Mouse (Mus musculus) cerebellum, postnatal 25 days (tissue): Measurements from ENCODE around the gene Ranbp1.
A peak's percentile ranks its signal among the peaks of the same experiment; 100 is the strongest.
"Not testable (repeated sequence)": the region's sequence is repeated elsewhere in the genome, so short reads cannot be mapped to it uniquely, and the experiment has no call there.

Experiments used
- DNase-seq, 2 experiments: peaks; one replicate each; pipeline ENCODE4 v3.0.0; 2021; ENCODE audit warnings: mixed read lengths in 2 of 2

Gene Ranbp1

DNA sequence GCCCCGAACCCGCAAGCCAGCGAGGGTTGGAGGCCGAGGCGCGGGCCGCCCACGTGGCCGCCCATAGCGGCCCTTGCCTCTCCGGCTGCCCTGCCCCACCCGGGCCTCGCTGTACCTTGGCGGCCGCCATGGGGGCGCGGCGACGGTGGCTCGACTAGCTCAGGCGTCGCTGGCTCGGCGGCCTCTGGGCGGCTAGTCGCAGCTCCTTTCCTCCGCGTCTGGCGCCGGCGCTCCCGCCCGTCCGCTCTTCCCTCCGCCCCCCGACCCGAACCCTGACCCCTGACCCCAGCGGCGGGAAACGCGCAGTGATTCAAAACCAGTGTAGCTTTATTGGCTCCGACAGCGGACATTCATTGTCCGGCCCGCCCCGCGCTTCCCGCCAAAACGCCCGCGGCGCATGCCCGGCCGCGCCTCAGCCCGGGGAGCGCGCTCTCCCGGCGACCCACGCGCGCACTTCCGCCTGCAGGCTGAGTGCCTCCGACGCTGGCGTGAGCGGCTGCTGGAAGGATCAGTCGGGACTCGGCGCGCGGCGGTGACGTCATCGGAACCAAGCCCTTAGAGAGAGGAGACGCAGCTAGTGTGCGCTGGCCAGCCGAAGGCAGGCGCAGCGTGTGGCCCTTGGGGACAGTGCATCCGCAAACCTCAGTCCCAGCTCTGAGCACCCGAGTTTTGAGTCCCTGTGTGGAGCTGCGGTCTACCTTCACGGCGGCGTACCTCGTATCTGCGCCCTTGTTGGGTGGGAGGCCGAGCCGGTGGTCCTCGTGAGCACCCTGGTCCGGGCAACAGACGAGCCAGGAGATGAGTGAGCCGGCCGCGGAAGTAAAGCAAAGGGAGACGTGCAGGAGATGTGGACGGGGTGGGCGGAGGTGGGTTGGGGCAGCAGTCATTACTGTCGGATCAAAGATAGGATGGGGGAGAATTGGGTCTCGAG lies at the start of gene Ranbp1, which contains the start of gene Trmt2a:
TSS of gene Ranbp1 (minus strand) at position 300 of the 931 bp plus-strand sequence.
TSS of gene Trmt2a (plus strand) at position 247 of the 931 bp plus-strand sequence.
- DNase-seq = peak; percentile 98 to 99

DNA sequence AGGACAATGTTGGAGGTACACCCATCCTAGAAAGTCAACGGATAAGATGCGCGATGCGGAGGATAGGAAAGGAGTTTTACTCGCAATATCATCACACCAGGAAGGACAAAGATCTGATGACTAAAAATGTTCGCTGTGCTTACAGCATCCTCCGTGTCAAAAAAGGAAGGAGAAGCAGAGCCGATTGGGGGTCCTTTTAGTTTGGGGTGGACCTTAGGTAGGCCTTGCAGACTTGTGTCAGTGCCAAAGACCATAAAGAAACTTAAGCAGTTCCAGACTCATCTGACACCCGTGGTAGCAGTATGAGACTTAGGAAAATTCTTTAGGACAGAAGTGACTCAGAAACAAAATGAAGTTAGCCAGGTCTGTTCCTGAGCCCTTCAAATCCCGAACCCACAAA lies 41.1 kb upstream of the Ranbp1 start:
- DNase-seq = not testable (repeated sequence)

DNA sequence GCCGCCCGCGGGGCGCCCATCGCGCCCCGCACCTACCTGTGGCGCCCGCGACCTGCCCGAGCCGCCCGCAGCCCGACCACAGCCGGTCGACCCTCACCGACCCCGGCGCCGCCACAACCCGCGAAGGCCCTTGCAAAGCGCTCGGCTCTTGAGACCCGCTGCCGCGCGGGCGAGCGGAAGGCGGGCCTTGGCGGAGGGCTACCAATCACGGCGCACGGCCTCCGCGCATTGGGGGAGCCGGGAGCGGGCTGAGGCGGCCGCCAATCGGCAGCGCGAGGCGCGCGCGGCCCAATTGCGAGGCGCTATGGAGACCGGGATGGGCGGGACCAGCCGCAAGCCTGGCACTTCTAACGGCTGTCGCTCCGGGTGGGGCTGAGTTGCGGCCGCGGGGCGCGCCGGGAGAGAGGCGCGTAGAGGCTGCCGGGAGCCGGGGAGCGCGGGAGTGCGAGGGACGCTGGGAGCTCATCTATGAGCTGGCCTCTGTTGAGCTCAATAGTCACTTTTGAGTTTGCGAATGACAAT lies 40.6 kb upstream of the Ranbp1 start, which contains the start of gene Dgcr8:
TSS of gene Dgcr8 (minus strand) at position 180 of the 522 bp plus-strand sequence.
- peak; percentile 99 for DNase-seq

DNA sequence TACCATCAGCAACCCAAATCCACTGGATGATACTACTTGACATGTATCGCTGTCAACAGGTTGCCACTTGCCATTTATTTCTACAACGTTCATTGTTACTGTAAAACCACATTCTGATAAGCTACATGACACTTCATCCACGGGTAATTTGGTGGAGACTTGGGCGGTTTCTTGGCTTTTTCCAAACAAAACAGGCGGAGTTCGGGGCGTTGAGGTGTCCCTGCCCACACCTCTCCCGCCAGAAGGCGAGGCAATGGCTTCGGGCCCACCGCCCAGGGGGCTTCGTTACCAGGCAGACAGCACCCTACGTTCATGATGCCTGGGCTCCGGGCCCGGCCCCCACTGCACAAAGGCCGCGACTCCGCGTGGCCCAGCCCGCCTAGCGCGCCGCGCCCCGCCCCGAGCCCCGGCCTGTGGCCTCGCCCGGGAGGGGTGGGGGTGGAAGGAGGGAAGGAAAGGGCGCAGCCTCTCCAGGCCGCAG lies 40.1 kb upstream of the Ranbp1 start:
- DNase-seq = no peak

- DNase-seq = no peak
Measured at GRCm38 (mm10) chr16:18288166-18288565, 39.6 kb upstream of the Ranbp1 start.

DNA sequence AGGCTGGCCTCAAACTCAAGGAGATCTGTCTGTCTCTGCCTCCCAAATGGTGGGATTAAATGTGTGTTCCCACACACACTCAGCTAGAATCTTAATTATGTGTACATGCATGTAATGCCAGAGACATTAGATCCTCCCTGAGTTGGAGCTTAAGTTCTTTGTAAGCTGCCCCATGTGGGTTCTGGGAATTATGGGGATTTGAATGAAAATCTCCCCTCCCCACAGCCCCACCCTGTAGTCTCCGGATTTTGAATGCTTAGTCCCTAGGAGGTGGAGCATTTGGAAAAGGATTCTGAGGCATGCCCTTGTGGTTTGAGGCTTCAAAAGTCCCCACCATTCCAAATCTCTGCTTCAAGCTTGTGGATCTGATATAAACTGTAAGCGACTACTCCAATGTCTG lies 26.6 kb upstream of the Ranbp1 start:
- DNase-seq = no peak

DNA sequence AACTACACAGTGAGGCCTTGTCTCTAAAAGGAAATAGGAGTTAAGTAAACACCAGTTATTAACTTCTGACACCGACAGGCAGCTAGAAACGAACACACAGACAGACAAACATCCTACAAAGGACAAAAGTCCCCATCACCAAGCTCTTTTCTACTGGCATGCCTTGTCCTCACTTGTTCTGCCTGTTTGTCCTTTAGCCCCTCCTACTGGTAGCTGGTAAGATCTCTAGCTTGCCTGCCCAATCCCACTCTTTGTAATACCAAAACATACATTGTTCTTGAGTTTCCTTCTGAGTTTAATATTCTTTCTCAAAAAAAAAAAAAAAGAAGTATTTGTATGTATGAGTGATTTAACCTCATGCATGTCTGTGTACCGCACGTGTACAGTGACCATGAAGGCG lies 19.6 kb upstream of the Ranbp1 start:
- DNase-seq = no peak

DNA sequence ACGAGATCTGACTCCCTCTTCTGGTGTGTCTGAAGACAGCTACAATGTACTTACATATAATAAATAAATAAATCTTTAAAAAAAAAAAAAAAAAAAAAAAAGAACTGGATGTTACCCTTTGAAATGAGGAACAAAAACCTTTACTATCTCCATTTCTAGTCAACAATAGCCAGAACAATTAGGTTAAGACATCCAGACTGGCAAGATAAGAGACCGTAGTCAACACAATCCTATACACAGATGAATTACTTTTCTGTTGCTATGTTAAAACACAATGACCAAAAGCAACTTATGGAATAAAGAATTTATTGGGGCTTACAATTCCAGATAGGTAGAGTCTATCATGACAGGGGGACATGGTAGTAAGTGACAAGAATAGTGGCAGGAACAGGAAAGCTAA lies 16.5 kb upstream of the Ranbp1 start:
- no peak for DNase-seq

GRCm38 (mm10) chr16:18258221-18258620 lies 9.7 kb upstream of the Ranbp1 start, which contains the start of gene Gm49776:
Gm49776 (minus strand) TSS chr16:18258321.
- no peak for DNase-seq

GRCm38 (mm10) chr16:18253866-18254265 lies 5.3 kb upstream of the Ranbp1 start:
- DNase-seq = no peak

DNA sequence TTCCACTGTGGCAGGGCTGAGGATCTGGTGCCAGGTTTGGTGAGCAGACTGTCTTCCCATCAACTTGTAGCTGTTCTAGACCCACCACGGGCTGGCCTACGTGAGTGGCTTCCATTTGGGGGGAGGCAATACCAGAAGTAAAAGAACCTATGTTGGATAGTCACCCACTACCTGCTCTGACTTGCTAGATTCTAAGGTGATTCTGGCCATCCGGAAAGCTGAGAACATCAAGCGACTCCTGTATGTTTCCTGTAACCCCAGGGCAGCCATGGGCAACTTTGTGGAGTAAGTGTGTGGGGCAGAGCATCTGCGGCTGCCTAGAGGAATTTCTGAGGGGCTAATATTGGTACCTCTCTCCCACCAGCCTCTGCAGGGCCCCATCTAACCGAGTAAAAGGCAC lies 4.2 kb upstream of the Ranbp1 start:
- DNase-seq = no peak

DNA sequence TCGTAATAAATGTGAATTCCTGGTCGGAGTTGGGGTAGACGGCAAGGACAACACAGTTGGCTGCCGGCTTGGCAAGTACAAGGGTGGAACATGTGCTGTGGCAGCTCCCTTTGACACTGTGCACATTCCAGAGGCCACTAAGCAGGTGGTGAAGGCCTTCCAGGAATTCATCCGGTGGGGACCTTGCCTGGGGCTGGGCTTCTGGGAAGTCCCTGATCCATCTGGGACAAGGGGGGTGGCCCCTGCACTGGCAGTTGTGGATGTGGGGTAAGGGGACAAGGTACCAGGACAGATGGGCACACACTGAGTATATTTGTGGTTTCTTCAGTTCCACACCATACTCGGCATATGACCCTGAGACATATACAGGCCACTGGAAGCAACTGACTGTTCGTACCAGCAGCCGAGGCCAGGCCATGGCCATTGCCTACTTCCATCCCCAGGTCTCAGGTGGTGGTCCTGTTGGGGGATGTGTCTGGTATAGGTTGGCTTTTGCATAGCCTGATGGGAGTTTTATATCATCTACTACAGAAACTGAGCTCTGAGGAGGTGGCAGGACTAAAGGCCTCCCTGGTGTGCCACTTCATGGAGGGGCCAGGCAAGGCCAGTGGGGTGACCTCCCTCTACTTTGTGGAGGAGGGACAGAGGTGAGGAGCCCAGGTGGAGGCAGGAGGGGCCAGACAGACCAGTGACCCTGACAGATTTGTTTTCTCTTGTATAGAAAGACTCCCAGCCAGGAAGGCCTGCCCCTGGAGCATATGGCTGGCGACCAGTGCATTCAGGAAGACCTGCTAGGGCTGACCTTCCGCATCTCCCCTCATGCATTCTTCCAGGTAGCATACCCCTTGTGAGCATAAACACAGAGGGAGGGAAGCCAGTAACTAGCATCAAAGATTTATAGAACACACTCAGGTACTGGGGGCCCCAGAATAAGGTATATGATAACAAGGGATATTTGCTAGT lies 2.6 kb upstream of the Ranbp1 start:
- peak in 1 of 2 experiments; percentile 16 for DNase-seq

GRCm38 (mm10) chr16:18250231-18250630 lies 1.7 kb upstream of the Ranbp1 start:
- no peak for DNase-seq

- DNase-seq = peak; percentile 64 to 66
Measured at GRCm38 (mm10) chr16:18249364-18249967, 934 bp upstream of the Ranbp1 start.

GRCm38 (mm10) chr16:18247521-18248399 lies 772 bp downstream of the Ranbp1 start:
- DNase-seq = no peak

DNA sequence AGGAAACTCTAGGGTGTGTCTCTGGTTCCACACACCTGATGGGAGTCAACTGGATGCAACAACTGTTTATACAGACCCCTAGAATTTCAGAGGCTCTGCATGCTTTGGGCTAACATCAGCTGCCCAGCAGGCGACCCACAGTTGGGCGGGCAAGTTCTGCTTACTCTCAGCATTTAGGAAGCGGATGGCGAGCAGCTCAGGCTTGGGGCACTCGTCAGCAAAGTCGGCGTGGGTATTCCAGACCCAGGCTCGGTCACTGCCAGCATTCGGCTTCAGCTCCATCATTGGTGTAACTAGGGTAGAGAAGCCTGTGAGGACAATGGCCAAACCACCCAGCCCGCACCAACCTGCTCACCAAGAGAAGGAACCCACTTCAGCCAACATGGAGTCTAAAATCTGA lies 7.0 kb downstream of the Ranbp1 start:
- no peak for DNase-seq

GRCm38 (mm10) chr16:18236676-18237501 lies 11.6 kb downstream of the Ranbp1 start:
- DNase-seq = no peak

GRCm38 (mm10) chr16:18235389-18236065 lies 13.0 kb downstream of the Ranbp1 start:
- DNase-seq = peak; percentile 82 to 83

GRCm38 (mm10) chr16:18234671-18235388 lies 13.7 kb downstream of the Ranbp1 start, which contains the start of gene Zdhhc8:
Zdhhc8 (minus strand) TSS chr16:18235136.
- DNase-seq = peak in 1 of 2 experiments; percentile 91
